Mouse (Mus musculus): ENCODE measurements around the gene Gm49320. TPM values are rescaled to one million over a fixed set of nuclear protein-coding genes. Genes with fewer than 3 reads are reported as not detected.

Gene Gm49320
- polyA plus RNA-seq, 1 experiment, result 1.2 TPM

DNA sequence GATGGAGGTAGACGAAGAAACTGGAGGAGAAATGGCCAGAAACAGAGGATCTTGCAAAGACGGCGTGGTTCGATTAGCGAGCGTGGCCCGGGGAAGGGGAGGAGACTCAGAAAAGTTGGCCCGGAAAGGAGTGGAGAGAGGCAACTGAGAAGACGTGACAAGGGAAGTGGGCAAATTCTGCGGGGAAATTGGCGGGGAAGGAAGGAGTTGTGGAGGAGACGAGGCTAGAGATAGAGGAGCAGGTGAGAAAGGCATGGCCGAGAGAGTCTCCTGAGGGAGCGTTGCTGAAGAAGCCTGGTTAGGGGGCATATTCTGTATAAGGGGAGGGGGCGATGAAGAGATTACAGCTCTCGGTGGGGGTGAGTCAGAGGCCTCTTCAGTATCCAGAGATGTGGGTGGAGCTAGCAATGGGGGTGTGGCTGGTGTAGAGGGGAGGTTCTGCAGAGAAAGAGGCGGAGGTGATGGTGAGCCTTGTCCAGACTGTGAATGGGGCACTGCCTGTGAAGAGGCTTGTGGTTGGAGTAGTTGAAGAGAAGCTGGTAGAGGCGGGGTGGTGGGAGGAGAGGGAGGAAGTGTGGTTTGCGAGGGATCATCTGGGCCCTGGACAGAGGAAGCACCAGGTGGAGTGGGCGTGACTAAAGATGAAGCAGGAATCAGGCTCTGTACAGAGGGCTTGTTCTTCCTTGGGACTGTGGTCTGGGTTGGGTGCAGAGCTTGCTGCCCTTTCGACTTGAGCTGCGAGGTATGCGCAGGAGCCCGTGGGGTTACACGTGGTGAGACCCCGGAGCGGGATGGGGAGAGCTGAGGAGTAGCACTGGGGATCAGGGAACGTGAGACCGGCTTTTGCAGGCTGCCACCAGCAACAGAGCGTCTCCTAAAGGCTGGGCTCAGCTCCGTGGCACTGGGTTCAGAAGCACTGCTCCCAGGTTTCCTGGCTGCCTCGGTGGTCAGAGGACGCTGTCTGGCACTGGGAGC lies 24.4 kb upstream of the Gm49320 start:
- TF ChIP-seq CTCF (IDR thresholded peaks at IDR 0.05; ENCODE audit: extremely low read depth, insufficient read depth, insufficient read length, insufficient replicate concordance) (no peak), POLR2A (IDR thresholded peaks at IDR 0.05; ENCODE audit: low read depth, low read length) (no peak)
- 4% methylated on average over 33 of the region's 33 CpGs for WGBS
- no peaks in the 10 kb centered on the region for H3K36me3 ChIP-seq (ENCODE audit: control insufficient read depth, insufficient read depth, low read length)
- H3K4me1 ChIP-seq (ENCODE audit: control insufficient read depth, insufficient read depth, insufficient read length), result peaks cover 14% of the 10 kb centered on the region
- peaks cover 13% of the 10 kb centered on the region for H3K27me3 ChIP-seq (ENCODE audit: control insufficient read depth, insufficient read depth, low read length)
- peak overlapping the region; percentile 45 for H3K4me3 ChIP-seq (ENCODE audit: extremely low read depth, insufficient read depth, insufficient read length)
- DNase-seq (ENCODE audit: low read depth in 1 of 2, low spot score in 2 of 2), result peak; percentile 18 to 49
- peak overlapping the region; percentile 1; the same call in 1 of the 2 replicates for H3K27ac ChIP-seq (ENCODE audit: insufficient read depth, low read length)

DNA sequence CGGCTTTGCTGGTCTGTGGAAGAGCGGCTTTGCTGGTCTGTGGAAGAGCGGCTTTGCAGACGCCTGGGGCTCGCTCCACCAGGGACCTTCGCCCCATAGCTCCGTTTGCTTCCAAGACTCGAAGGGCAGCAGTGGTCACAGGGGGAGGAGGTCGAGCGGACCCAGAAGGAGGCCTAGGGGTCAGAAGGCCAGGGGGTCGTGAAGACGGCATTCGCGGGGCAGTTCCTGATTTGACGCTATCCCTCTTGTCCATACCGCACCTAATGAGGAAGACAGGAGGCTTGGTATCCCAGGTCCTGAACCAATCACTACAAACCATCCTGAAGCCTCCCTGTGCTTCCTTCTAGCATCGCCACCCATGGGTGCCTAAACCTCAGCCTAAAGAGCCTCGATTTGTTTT lies 22.4 kb upstream of the Gm49320 start:
- no peak overlapping the region for H3K27ac ChIP-seq (ENCODE audit: insufficient read depth, low read length)
- no peak overlapping the region for H3K4me3 ChIP-seq (ENCODE audit: extremely low read depth, insufficient read depth, insufficient read length)
- no peak for TF ChIP-seq CTCF (IDR thresholded peaks at IDR 0.05; ENCODE audit: extremely low read depth, insufficient read depth, insufficient read length, insufficient replicate concordance)
- TF ChIP-seq POLR2A (IDR thresholded peaks at IDR 0.05; ENCODE audit: low read depth, low read length), result no peak
- no peaks in the 10 kb centered on the region for H3K36me3 ChIP-seq (ENCODE audit: control insufficient read depth, insufficient read depth, low read length)
- peaks cover 13% of the 10 kb centered on the region for H3K27me3 ChIP-seq (ENCODE audit: control insufficient read depth, insufficient read depth, low read length)
- peaks cover 14% of the 10 kb centered on the region for H3K4me1 ChIP-seq (ENCODE audit: control insufficient read depth, insufficient read depth, insufficient read length)
- 45% methylated on average over 18 of the region's 18 CpGs for WGBS
- DNase-seq (ENCODE audit: low read depth in 1 of 2, low spot score in 2 of 2), result no peak

DNA sequence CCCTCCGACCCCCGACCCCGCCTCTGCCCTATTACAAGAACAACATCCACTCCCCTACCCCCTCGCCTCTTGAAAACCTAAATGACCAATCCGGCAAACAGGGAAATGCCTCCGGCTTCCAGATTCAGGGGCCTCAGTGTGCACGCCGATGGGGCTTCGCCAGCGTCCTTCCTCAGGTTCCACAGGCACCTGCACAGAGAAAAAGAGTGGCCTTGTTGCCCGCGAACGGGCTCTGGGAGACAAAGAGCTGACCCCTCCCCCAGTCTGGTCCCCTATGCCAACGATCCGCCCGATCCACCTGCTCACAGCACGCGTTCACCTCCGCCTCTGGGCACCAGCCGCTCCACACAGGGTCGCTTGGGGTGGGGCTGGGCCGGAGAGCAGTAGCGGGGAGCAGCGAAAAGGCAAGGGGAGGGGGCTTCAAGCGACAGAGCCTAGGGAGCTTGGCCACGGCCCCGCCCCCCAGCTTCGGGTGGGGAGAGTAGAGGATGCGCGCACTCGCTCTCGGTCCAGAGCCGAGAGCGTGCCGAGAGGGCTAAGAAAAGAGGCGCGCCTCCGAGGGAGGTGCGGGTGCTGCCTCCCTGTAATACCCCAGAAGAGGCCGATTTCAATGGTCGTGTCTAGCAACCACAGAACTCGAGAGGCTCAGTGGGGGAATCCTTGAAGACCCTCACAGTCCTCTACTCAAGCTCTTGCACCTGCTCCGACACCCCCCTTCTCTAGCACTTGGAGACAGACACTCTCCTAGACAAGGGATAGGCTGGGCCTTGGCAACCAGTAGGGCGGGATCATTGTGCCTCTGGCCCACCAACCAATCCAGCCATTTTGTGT lies 21.7 kb upstream of the Gm49320 start, which contains the start of gene Prr36:
Prr36 (minus strand) TSS at position 669 of the 831 bp plus-strand sequence.
- no peak for DNase-seq (ENCODE audit: low read depth in 1 of 2, low spot score in 2 of 2)
- TF ChIP-seq CTCF (IDR thresholded peaks at IDR 0.05; ENCODE audit: extremely low read depth, insufficient read depth, insufficient read length, insufficient replicate concordance), result no peak
- H3K4me3 ChIP-seq (ENCODE audit: extremely low read depth, insufficient read depth, insufficient read length), result no peak within 1 kb of the TSS; the same call in 1 of the 2 replicates
- H3K27ac ChIP-seq (ENCODE audit: insufficient read depth, low read length), result no peak within 1 kb of the TSS
- no peaks in the 10 kb centered on the region for H3K36me3 ChIP-seq (ENCODE audit: control insufficient read depth, insufficient read depth, low read length)
- peaks cover 13% of the 10 kb centered on the region for H3K27me3 ChIP-seq (ENCODE audit: control insufficient read depth, insufficient read depth, low read length)
- peaks cover 14% of the 10 kb centered on the region for H3K4me1 ChIP-seq (ENCODE audit: control insufficient read depth, insufficient read depth, insufficient read length)
- 7% methylated on average over 44 of the region's 44 CpGs for WGBS

DNA sequence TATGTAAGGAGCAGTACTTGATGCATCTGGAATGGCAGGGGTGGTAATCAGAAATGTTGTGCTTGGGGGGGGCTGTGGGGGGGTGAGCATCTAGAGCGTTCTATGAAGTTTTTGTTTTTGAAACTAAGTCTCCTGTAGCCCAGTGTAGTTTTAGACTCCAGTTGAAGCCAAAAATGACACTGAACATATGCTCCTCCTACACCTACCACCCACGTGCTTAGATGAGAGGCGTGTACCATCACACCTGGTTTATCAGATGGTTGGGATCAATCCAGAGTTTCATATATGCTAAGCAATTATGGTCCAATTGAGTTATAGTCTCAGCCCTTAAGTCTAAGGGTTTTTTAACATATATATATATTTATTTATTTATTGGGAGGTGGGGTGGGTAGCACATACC lies 19.0 kb upstream of the Gm49320 start:
- Histone ChIP-seq H3K4me3 (ENCODE audit: extremely low read depth, insufficient read depth, insufficient read length) (no peak overlapping the region), H3K27ac (ENCODE audit: insufficient read depth, low read length) (no peak overlapping the region), H3K4me1 (ENCODE audit: control insufficient read depth, insufficient read depth, insufficient read length) (peaks cover 6% of the 10 kb centered on the region), H3K27me3 (ENCODE audit: control insufficient read depth, insufficient read depth, low read length) (peaks cover 13% of the 10 kb centered on the region), H3K36me3 (ENCODE audit: control insufficient read depth, insufficient read depth, low read length) (no peaks in the 10 kb centered on the region)
- no peak for DNase-seq (ENCODE audit: low read depth in 1 of 2, low spot score in 2 of 2)
- TF ChIP-seq POLR2A (IDR thresholded peaks at IDR 0.05; ENCODE audit: low read depth, low read length) (no peak), CTCF (IDR thresholded peaks at IDR 0.05; ENCODE audit: extremely low read depth, insufficient read depth, insufficient read length, insufficient replicate concordance) (no peak)
- WGBS, result 89% methylated on average over 3 of the region's 3 CpGs

DNA sequence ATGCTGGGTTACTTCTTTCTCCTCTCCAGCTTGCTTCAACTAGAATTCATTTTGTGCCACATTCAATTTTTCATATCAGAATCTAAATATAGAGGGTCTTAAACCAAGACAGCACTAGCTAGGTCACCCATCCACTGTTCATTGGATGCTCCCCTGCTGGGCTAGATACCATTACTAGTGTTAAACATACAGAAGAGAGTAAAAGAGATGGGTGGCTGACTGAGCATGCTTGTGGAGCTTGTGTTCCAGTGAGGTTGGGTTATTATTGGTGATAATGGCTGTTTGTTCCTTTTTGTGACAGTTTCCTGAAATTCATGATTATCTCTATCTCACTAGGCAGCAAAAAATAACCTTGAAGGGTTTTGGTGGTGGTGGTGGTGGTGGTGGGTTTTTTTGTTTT lies 16.6 kb upstream of the Gm49320 start:
- TF ChIP-seq CTCF (IDR thresholded peaks at IDR 0.05; ENCODE audit: extremely low read depth, insufficient read depth, insufficient read length, insufficient replicate concordance) (no peak), POLR2A (IDR thresholded peaks at IDR 0.05; ENCODE audit: low read depth, low read length) (no peak)
- H3K27ac ChIP-seq (ENCODE audit: insufficient read depth, low read length), result no peak overlapping the region
- peaks cover 7% of the 10 kb centered on the region for H3K27me3 ChIP-seq (ENCODE audit: control insufficient read depth, insufficient read depth, low read length)
- DNase-seq (ENCODE audit: low read depth in 1 of 2, low spot score in 2 of 2), result no peak
- peaks cover 1% of the 10 kb centered on the region for H3K4me1 ChIP-seq (ENCODE audit: control insufficient read depth, insufficient read depth, insufficient read length)
- H3K4me3 ChIP-seq (ENCODE audit: extremely low read depth, insufficient read depth, insufficient read length), result no peak overlapping the region
- H3K36me3 ChIP-seq (ENCODE audit: control insufficient read depth, insufficient read depth, low read length), result no peaks in the 10 kb centered on the region

DNA sequence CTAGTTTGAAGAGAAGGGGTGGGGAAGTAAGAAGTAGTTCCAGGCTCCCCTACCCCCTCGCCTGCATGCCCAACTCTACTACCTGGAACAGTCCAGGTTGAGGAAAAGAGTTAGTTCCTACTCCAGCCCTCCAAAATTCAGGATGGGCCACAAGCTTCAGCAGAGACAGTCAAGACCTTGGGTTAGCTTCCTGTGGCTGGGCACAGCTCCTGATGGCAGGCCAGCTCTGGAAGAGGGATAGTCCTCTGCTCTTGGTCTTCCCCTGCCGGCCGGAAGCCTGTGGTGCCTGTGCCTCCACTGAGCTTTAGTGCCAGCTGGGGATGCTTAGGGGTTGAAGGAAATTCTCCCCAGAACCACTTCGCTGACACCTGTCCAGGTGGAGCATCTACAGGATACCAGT lies 12.3 kb upstream of the Gm49320 start:
- Histone ChIP-seq H3K4me3 (ENCODE audit: extremely low read depth, insufficient read depth, insufficient read length) (no peak overlapping the region), H3K27ac (ENCODE audit: insufficient read depth, low read length) (no peak overlapping the region), H3K36me3 (ENCODE audit: control insufficient read depth, insufficient read depth, low read length) (no peaks in the 10 kb centered on the region), H3K4me1 (ENCODE audit: control insufficient read depth, insufficient read depth, insufficient read length) (no peaks in the 10 kb centered on the region), H3K27me3 (ENCODE audit: control insufficient read depth, insufficient read depth, low read length) (peaks cover 3% of the 10 kb centered on the region; the same call in 1 of the 2 replicates)
- DNase-seq (ENCODE audit: low read depth in 1 of 2, low spot score in 2 of 2), result no peak
- 51% methylated on average over 4 of the region's 4 CpGs for WGBS
- TF ChIP-seq CTCF (IDR thresholded peaks at IDR 0.05; ENCODE audit: extremely low read depth, insufficient read depth, insufficient read length, insufficient replicate concordance), result no peak
- TF ChIP-seq POLR2A (IDR thresholded peaks at IDR 0.05; ENCODE audit: low read depth, low read length), result no peak

Measured in spleen, adult 2 months (tissue).